Mouse (Mus musculus) C2C12 (cell line): ENCODE results near the gene Pigs. TPM values are rescaled to one million over a fixed set of nuclear protein-coding genes. Genes with fewer than 3 reads are reported as not detected.

Experiments used
- H3K27me3 ChIP-seq: one replicate; pipeline ENCODE4 v1.6.1; 2011; ENCODE audit not compliant: control insufficient read depth, insufficient read depth, insufficient read length
- H3K36me3 ChIP-seq: one replicate; pipeline ENCODE4 v1.6.1; 2011; ENCODE audit not compliant: control insufficient read depth, insufficient read depth
- H3K4me3 ChIP-seq: one replicate; pipeline ENCODE4 v1.5.1; 2011; ENCODE audit warnings: mild to moderate bottlenecking, control low read depth; ENCODE audit not compliant: poor library complexity, insufficient read depth, severe bottlenecking
- H3K79me2 ChIP-seq: one replicate; pipeline ENCODE4 v1.6.1; 2011; ENCODE audit not compliant: control insufficient read depth, insufficient read depth
- H3K79me3 ChIP-seq: one replicate; pipeline ENCODE4 v1.6.1; 2011; ENCODE audit warnings: low read depth, control low read depth
- H3ac ChIP-seq: one replicate; pipeline ENCODE3; 2011; ENCODE audit warnings: low read depth; ENCODE audit not compliant: control insufficient read depth, insufficient read length
- CEBPB ChIP-seq: IDR thresholded peaks from one replicate; pipeline ENCODE4 v1.6.1; 2011; ENCODE audit warnings: low read depth, mild to moderate bottlenecking, control low read depth, moderate library complexity
- CTCF ChIP-seq: IDR thresholded peaks from one replicate; pipeline ENCODE4 v1.5.1; 2011; ENCODE audit not compliant: control insufficient read depth, insufficient read depth, insufficient read length
- FOSL1 ChIP-seq: IDR thresholded peaks from one replicate; pipeline ENCODE4 v1.8.0; 2011; ENCODE audit warnings: mild to moderate bottlenecking, low read length; ENCODE audit not compliant: poor library complexity, insufficient read depth, severe bottlenecking
- MAX ChIP-seq: IDR thresholded peaks from one replicate; pipeline ENCODE4 v1.6.1; 2011; ENCODE audit warnings: mild to moderate bottlenecking, control low read depth
- MYOD1 ChIP-seq: IDR thresholded peaks from one replicate; pipeline ENCODE4 v1.6.1; 2011; ENCODE audit warnings: low read depth; ENCODE audit not compliant: control insufficient read depth, insufficient read length
- MYOG ChIP-seq: IDR thresholded peaks from one replicate; pipeline ENCODE4 v1.6.1; 2011; ENCODE audit not compliant: control insufficient read depth, insufficient read length; ENCODE audit errors: extremely low read depth
- USF1 ChIP-seq: IDR thresholded peaks from one replicate; pipeline ENCODE4 v1.6.1; 2011; ENCODE audit warnings: low read depth, mild to moderate bottlenecking, control low read depth, moderate library complexity
- polyA plus RNA-seq: library from polyadenylated mRNA; unstranded; fragments of >200 nt; fragmentation: generic; extraction: Trizol; gene quantifications from one replicate; pipeline ENCODE4 v1.2.1, GENCODE M21; 2012; ENCODE audit warnings: missing spikeins

Gene Pigs
- polyA plus RNA-seq, 1 experiment, result 37.1 TPM

- no peaks in the 10 kb centered on the region for H3K79me3 ChIP-seq
- H3ac ChIP-seq, result no peak overlapping the region
- no peak overlapping the region for H3K4me3 ChIP-seq
- no peaks in the 10 kb centered on the region for H3K36me3 ChIP-seq
- no peaks in the 10 kb centered on the region for H3K79me2 ChIP-seq
- TF ChIP-seq CEBPB, result no peak
- TF ChIP-seq MYOD1, result peak; percentile 34
- TF ChIP-seq CTCF, result no peak
- no peak for TF ChIP-seq MYOG
- no peaks in the 10 kb centered on the region for H3K27me3 ChIP-seq
Observed at GRCm38 (mm10) chr11:78385776-78386175, 57.6 kb downstream of the Pigs start.

GRCm38 (mm10) chr11:78386508-78387043, 58.4 kb downstream of the Pigs start, which contains the start of gene Foxn1:
Gene Foxn1, minus strand, starts transcription at chr11:78386558.
- no peak within 1 kb of the TSS for H3K4me3 ChIP-seq
- TF ChIP-seq FOSL1 (no peak), MAX (no peak), USF1 (no peak), CEBPB (no peak), MYOD1 (no peak), MYOG (no peak), CTCF (no peak)
- no peaks in the 10 kb centered on the region for H3K27me3 ChIP-seq
- H3K36me3 ChIP-seq, result no peaks in the 10 kb centered on the region
- no peaks in the 10 kb centered on the region for H3K79me2 ChIP-seq
- H3K79me3 ChIP-seq, result no peaks in the 10 kb centered on the region
- no peak within 1 kb of the TSS for H3ac ChIP-seq

Other genes with a start within 250 kb of the Pigs start
- gene Eral1, start 248.0 kb upstream of the Pigs start, polyA plus RNA-seq, result 21.5 TPM
- 12.2 TPM for gene Fam222b, start 233.8 kb upstream of the Pigs start, polyA plus RNA-seq
- 99.8 TPM for gene Traf4, start 162.8 kb upstream of the Pigs start, polyA plus RNA-seq
- gene Nek8, start 151.7 kb upstream of the Pigs start, polyA plus RNA-seq, result 8.9 TPM
- gene Tlcd1, start 151.7 kb upstream of the Pigs start, polyA plus RNA-seq, result 15.9 TPM
- 4,612 TPM for gene Rpl23a, start 144.8 kb upstream of the Pigs start, polyA plus RNA-seq
- 182 TPM for gene Rab34, start 140.0 kb upstream of the Pigs start, polyA plus RNA-seq
- 0.18 TPM for gene Proca1, start 135.0 kb upstream of the Pigs start, polyA plus RNA-seq
- gene Sdf2, start 82.7 kb upstream of the Pigs start, polyA plus RNA-seq, result 76.8 TPM
- gene Supt6, start 82.4 kb upstream of the Pigs start, polyA plus RNA-seq, result 33.9 TPM
- gene 2610507B11Rik, start 66.7 kb upstream of the Pigs start, polyA plus RNA-seq, result 82.8 TPM
- gene BC030499, start 37.6 kb upstream of the Pigs start, polyA plus RNA-seq, result 0.02 TPM
- 33.1 TPM for gene Spag5, start 26.9 kb upstream of the Pigs start, polyA plus RNA-seq
- gene Aldoc, start 5.4 kb upstream of the Pigs start, polyA plus RNA-seq, result 0.91 TPM
- 29.5 TPM for gene Unc119, start 15.1 kb downstream of the Pigs start, polyA plus RNA-seq
- 0.39 TPM for gene Foxn1, start 58.1 kb downstream of the Pigs start, polyA plus RNA-seq
- not detected for gene Slc13a2, start 93.8 kb downstream of the Pigs start, polyA plus RNA-seq
- gene Slc46a1, start 137.3 kb downstream of the Pigs start, polyA plus RNA-seq, result 7.3 TPM
- 0.19 TPM for gene Sarm1, start 169.3 kb downstream of the Pigs start, polyA plus RNA-seq
- gene Vtn, start 170.7 kb downstream of the Pigs start, polyA plus RNA-seq, result not detected
- 0.02 TPM for gene Sebox, start 175.0 kb downstream of the Pigs start, polyA plus RNA-seq
- 41.3 TPM for gene Tmem199, start 183.8 kb downstream of the Pigs start, polyA plus RNA-seq
- gene Poldip2, start 183.8 kb downstream of the Pigs start, polyA plus RNA-seq, result 111 TPM
- 60.7 TPM for gene Tnfaip1, start 207.9 kb downstream of the Pigs start, polyA plus RNA-seq
- gene Ift20, start 207.9 kb downstream of the Pigs start, polyA plus RNA-seq, result 61.1 TPM
- 164 TPM for gene Tmem97, start 222.4 kb downstream of the Pigs start, polyA plus RNA-seq